In the genomic region with DNA sequence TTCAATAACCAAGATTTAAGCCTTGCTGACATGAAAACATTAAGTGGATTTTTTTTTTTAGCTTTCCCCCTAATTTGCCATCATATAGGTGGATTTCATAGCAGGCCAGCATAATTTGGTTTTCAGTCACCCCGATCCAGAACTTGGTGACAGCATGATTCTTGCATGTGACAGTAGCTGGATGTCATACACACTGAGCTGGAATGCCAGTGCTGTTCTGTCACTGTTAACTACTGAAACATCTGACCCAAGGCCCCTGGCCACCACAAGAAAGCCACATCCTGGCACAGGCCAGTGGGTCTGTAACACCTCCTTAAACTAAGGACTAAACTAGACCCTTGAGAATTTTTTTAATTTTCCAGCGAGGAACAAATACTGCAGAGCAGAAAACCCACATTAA, we compare ENCODE assay signal across 19 mouse cellular contexts. TPM values are rescaled to one million over a fixed set of nuclear protein-coding genes. Genes with fewer than 3 reads are reported as not detected.
"Had no signal": no experiment of that assay in that cellular context is flagged by ENCODE, and none has a peak within 500 bp of the region (broad histone marks: within the 10 kb centered on the region; RNA-seq: fewer than 3 reads in every experiment).

No protein-coding gene starts in this region.

- H3K9me3 ChIP-seq: intestine, embryonic 15.5 days; liver, embryonic 13.5 days had no signal

- ATAC-seq: hindbrain, embryonic 16.5 days; intestine, embryonic 15.5 days had no signal

- H3K27ac ChIP-seq: intestine, embryonic 15.5 days; kidney, postnatal 0 days; liver, embryonic 13.5 days; macrophage; stomach, postnatal 0 days had no signal

- H3K27me3 ChIP-seq: intestine, embryonic 15.5 days; liver, embryonic 13.5 days had no signal

- H3K4me2 ChIP-seq: intestine, embryonic 15.5 days; liver, embryonic 13.5 days had no signal

- H3K4me3 ChIP-seq: intestine, embryonic 15.5 days; liver, embryonic 13.5 days had no signal

- DNase-seq: kidney, adult 11 months; kidney, adult 9 months; left cerebral cortex, postnatal 4 days; liver, embryonic 13.5 days; midbrain, embryonic 14.5 days; thymus, postnatal 25 days had no signal

- H3K4me1 ChIP-seq: intestine, embryonic 15.5 days; liver, embryonic 13.5 days had no signal

- H3K36me3 ChIP-seq: intestine, embryonic 15.5 days; liver, embryonic 13.5 days had no signal

- H3K9ac ChIP-seq: intestine, embryonic 15.5 days; liver, embryonic 13.5 days had no signal

RNA-seq across cellular contexts. Expression of a gene that starts 15.4 kb away (rescaled TPM):
- polyA plus RNA-seq: hindbrain, embryonic 16.5 days; kidney, postnatal 0 days; liver, adult 2 months; liver, embryonic 13.5 days; liver, embryonic 16.5 days; macrophage; midbrain, embryonic 14.5 days; midbrain, postnatal 0 days; neural tube, embryonic 11.5 days; neural tube, embryonic 14.5 days; small intestine, adult 2 months; stomach, embryonic 14.5 days; stomach, postnatal 0 days; thymus, postnatal 0 days had no signal
